Mouse (Mus musculus) adrenal gland, adult 18-20 months (tissue): Measurements from ENCODE around the gene Shroom1. TPM values are rescaled to one million over a fixed set of nuclear protein-coding genes. Genes with fewer than 3 reads are reported as not detected.
A peak's percentile ranks its signal among the peaks of the same experiment; 100 is the strongest.

Source experiments
- DNase-seq, 2 experiments: peaks; one replicate each; pipeline ENCODE4 v3.0.0; 2021 to 2022; ENCODE audit warnings: low spot score in 2 of 2
- microRNA-seq, 2 experiments: library from miRNA; unstranded; fragments of <30 nt; microRNA quantifications; one replicate each; pipeline ENCODE4 v1.2.0; 2021; ENCODE audit warnings: borderline number of aligned reads in 2 of 2
- total RNA-seq, 2 experiments: library from RNA; stranded (reverse); gene quantifications; 1 replicate in 1 of 2; 2 replicates in 1 of 2; pipeline ENCODE4 v1.2.3; 2021

Gene Shroom1
- total RNA-seq, 2 experiments from 2014 or later = 3.7 to 10.9 TPM

- DNase-seq = no peak
Observed at GRCm38 (mm10) chr11:53505026-53505663, 48.1 kb downstream of the Shroom1 start.

- no peak for DNase-seq
Observed at GRCm38 (mm10) chr11:53507098-53507805, 50.2 kb downstream of the Shroom1 start.

DNA sequence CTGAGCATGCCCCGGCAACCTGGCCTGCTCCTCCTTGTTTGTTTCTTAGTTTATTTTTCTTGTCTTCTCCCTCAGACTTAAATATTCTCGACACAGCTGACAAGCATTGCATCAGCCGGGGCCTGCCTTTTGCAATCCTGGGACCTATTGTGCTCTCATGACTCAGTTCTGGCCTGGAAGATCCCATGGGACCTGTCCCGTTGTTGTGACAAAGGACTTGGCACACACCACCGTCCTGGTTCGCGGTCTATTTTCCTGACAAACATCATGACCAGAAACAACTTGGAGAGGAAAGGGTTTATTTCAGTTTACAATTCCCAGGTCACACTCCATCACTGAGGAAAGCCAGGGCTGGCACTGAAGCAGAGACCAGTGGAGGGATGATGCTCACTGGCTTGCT is 51.1 kb downstream of the Shroom1 start:
- DNase-seq = peak; percentile 42 to 56

DNA sequence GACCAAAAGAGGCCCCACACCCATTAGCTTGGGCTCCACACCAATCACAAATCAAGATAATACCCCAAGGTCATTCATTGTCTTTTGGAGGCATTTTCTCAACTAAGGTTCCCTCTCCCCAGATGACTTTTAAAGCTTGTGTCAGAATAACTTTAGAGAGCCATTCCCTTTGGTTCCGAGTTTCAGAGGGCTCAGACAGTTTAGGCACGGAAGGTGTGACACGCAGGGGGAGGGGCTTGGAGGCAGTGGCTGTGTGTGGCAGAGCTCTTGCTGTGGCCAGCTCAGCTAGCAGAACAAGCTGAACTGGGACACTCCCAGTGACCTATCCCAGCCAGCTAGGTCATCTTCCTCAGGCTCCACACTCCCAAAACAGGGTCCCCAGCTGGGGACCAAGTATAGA is 51.6 kb downstream of the Shroom1 start:
- DNase-seq = no peak

DNA sequence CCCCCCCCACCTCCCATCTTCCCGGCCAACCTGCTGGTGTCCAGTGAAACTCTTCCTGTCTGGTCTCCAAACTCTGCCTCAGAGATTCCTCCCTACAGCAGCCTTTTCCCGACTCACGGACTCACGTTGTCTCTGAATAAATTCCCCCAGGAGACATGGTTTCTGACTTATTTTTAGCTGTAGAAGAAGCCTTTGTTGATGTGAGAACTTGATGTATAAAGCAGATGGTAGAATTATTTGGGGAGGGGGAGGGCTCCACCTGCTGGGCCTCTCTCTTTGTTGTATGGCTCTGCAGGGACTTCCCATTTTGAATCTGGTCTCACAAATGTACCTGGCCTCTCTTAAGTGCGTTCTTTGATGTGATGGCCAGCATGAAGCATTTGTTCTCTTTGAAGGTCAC is 53.3 kb downstream of the Shroom1 start:
- no peak for DNase-seq

- no peak for DNase-seq
Observed at GRCm38 (mm10) chr11:53516775-53517627, 60.0 kb downstream of the Shroom1 start.

Small RNAs within 50 kb of the gene (microRNA-seq; reads per million reads assigned to microRNA genes)
- gene Mir6920 = 0 reads per million in 2 experiments

Other genes with a start within 250 kb of the Shroom1 start
- 100 to 1,000 TPM; 272 to 274 TPM for gene Hspa4, start 156.7 kb upstream of the Shroom1 start, total RNA-seq
- gene Zcchc10, start 132.5 kb upstream of the Shroom1 start, total RNA-seq = 10 to 100 TPM; 10.8 to 11.1 TPM
- 100 to 1,000 TPM; 194 TPM for gene Aff4, start 106.4 kb upstream of the Shroom1 start, total RNA-seq
- not detected for gene Leap2, start 34.0 kb upstream of the Shroom1 start, total RNA-seq
- 1,000 to 10,000 TPM; 1,110 to 1,480 TPM for gene Uqcrq, start 26.4 kb upstream of the Shroom1 start, total RNA-seq
- gene Gdf9, start 26.2 kb upstream of the Shroom1 start, total RNA-seq = 1 to 10 TPM; 4.3 to 6.0 TPM
- under 1 TPM in 1 of 2 experiments, not detected in 1; 0.27 TPM for gene Gm10447, start 95 bp upstream of the Shroom1 start, total RNA-seq
- not detected for gene Gm9837, start 13.3 kb downstream of the Shroom1 start, total RNA-seq
- not detected for gene Gm9945, start 23.0 kb downstream of the Shroom1 start, total RNA-seq
- gene Sowaha, start 23.1 kb downstream of the Shroom1 start, total RNA-seq = under 1 TPM; 0.19 to 0.30 TPM
- gene Sept8, start 62.1 kb downstream of the Shroom1 start, total RNA-seq = 10 to 100 TPM; 28.9 to 32.1 TPM
- 10 to 100 TPM; 23.2 to 25.9 TPM for gene Kif3a, start 110.2 kb downstream of the Shroom1 start, total RNA-seq
- gene Il4, start 161.5 kb downstream of the Shroom1 start, total RNA-seq = not detected
- gene Il13, start 177.5 kb downstream of the Shroom1 start, total RNA-seq = not detected